In the genomic region with DNA sequence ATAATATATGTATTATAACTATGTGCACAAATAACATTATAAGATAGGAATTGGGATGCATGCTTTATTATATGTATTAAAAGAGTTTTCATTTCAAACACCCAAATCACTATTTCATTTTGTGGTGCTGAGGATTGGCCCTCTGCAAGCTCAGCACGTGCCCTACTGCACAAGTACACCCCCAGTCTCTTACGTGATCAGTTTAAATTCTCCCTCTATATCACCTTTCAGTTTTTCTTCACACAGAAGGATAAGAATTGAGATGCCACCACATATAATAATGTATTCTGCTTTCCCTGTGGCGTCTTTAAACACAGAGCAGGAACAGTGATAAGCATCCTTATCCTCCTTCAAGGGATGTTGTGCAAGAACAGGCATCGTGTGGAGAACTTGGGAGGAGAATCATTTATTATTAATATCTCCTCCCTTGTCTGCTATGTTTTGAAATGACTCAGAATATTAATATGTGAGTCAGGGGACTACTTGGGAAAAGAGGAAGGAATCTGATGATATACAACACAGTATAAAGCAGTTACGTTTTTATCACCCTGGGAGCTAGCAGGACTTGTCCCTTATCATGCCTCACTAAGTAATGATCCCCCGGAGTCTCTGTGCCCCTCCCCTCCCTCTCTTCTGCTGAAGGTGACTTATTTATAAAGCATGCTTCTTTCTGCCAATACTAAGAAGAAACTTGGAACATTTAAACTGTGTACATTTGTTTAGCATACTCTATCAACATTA, we compare ENCODE assay signal across 29 mouse cellular contexts.
DNase-seq lines count a peak whose midpoint lies in the region; ATAC-seq and TF ChIP-seq lines count a peak whose summit lies in the region.
"Had no signal": no experiment of that assay in that cellular context is flagged by ENCODE, and none has a peak within 500 bp of the region (broad histone marks: within the 10 kb centered on the region; RNA-seq: fewer than 3 reads in every experiment).

No protein-coding gene starts in this region.

- H3K27me3 ChIP-seq in hindbrain, embryonic 14.5 days (ENCODE audit: control insufficient read depth, insufficient read depth, low read length): no peaks in the 10 kb centered on the region
- no peaks in the 10 kb centered on the region for H3K27me3 ChIP-seq in hindbrain, embryonic 12.5 days
- no peaks in the 10 kb centered on the region for H3K27me3 ChIP-seq in midbrain, embryonic 16.5 days (ENCODE audit: control insufficient read depth, insufficient read depth, low read depth, low read length)
- H3K27me3 ChIP-seq in midbrain, embryonic 10.5 days (ENCODE audit: low read depth, poor library complexity, severe bottlenecking): no peaks in the 10 kb centered on the region
- H3K27me3 ChIP-seq in myocyte (ENCODE audit: control insufficient read depth, insufficient read depth, insufficient read length): no peaks in the 10 kb centered on the region
- H3K27me3 ChIP-seq: embryonic facial prominence, embryonic 13.5 days; limb, embryonic 15.5 days; liver, embryonic 13.5 days had no signal

- no peak overlapping the region for H3K27ac ChIP-seq in hindbrain, embryonic 14.5 days
- no peak overlapping the region for H3K27ac ChIP-seq in hindbrain, embryonic 12.5 days
- H3K27ac ChIP-seq in midbrain, embryonic 16.5 days (ENCODE audit: low read length): no peak overlapping the region
- no peak overlapping the region for H3K27ac ChIP-seq in midbrain, embryonic 10.5 days (replicated peaks)
- H3K27ac ChIP-seq: embryonic facial prominence, embryonic 13.5 days; gastrocnemius, adult 2 months; limb, embryonic 10.5 days; limb, embryonic 15.5 days; liver, embryonic 13.5 days; macrophage had no signal

- WGBS in hindbrain, embryonic 14.5 days: 64% methylated on average over 6 of the region's 6 CpGs
- WGBS in hindbrain, embryonic 12.5 days: 79% methylated on average over 6 of the region's 6 CpGs
- 70% methylated on average over 6 of the region's 6 CpGs for WGBS in midbrain, embryonic 16.5 days
- 83% methylated on average over 6 of the region's 6 CpGs for WGBS in midbrain, embryonic 10.5 days

- H3K4me2 ChIP-seq in hindbrain, embryonic 14.5 days (replicated peaks): no peak overlapping the region
- no peak overlapping the region for H3K4me2 ChIP-seq in hindbrain, embryonic 12.5 days (replicated peaks)
- no peak overlapping the region for H3K4me2 ChIP-seq in midbrain, embryonic 16.5 days (ENCODE audit: low read length)
- H3K4me2 ChIP-seq in myocyte (ENCODE audit: low read depth): no peak overlapping the region
- H3K4me2 ChIP-seq: embryonic facial prominence, embryonic 13.5 days; heart, embryonic 11.5 days; limb, embryonic 15.5 days; liver, embryonic 13.5 days had no signal

- no peak overlapping the region for H3ac ChIP-seq in myocyte (ENCODE audit: control insufficient read depth, insufficient read length)

- peaks cover 6% of the 10 kb centered on the region; the same call in 1 of the 2 replicates for H3K9me3 ChIP-seq in hindbrain, embryonic 14.5 days (ENCODE audit: control insufficient read depth, low read length)
- H3K9me3 ChIP-seq in hindbrain, embryonic 12.5 days (replicated peaks): no peaks in the 10 kb centered on the region
- peaks cover 6% of the 10 kb centered on the region; the same call in 1 of the 2 replicates for H3K9me3 ChIP-seq in midbrain, embryonic 16.5 days (replicated peaks; ENCODE audit: control insufficient read depth, low read length, poor library complexity, severe bottlenecking)
- no peaks in the 10 kb centered on the region for H3K9me3 ChIP-seq in midbrain, embryonic 10.5 days (replicated peaks)
- H3K9me3 ChIP-seq: embryonic facial prominence, embryonic 13.5 days; limb, embryonic 10.5 days; limb, embryonic 15.5 days; liver, embryonic 13.5 days had no signal

- no peak for TF ChIP-seq POLR2A in myocyte (IDR thresholded peaks at IDR 0.05; ENCODE audit: insufficient read length, low read depth)

- no peak overlapping the region for H3K4me3 ChIP-seq in hindbrain, embryonic 14.5 days (replicated peaks; ENCODE audit: low read length)
- no peak overlapping the region for H3K4me3 ChIP-seq in hindbrain, embryonic 12.5 days
- H3K4me3 ChIP-seq in midbrain, embryonic 16.5 days (ENCODE audit: low read depth, low read length): no peak overlapping the region
- H3K4me3 ChIP-seq in midbrain, embryonic 10.5 days: no peak overlapping the region
- H3K4me3 ChIP-seq in myocyte: no peak overlapping the region
- H3K4me3 ChIP-seq: embryonic facial prominence, embryonic 13.5 days; gastrocnemius, adult 2 months; limb, embryonic 10.5 days; limb, embryonic 15.5 days; liver, embryonic 13.5 days had no signal

- no peaks in the 10 kb centered on the region for H3K79me2 ChIP-seq in myocyte (ENCODE audit: control insufficient read depth, insufficient read depth)

- no peak for DNase-seq in hindbrain, embryonic 14.5 days (ENCODE audit: low spot score)
- no peak for DNase-seq in midbrain, embryonic 10.5 days (ENCODE audit: low spot score)
- no peak for DNase-seq in c-Kit-positive CD71-positive TER-119-positive erythroid progenitor cells, embryonic 14.5 days (ENCODE audit: low spot score)
- no peak for DNase-seq in cerebellum, postnatal 25 days
- DNase-seq: adrenal gland, postnatal 25 days; cerebellum, adult 2 months; cerebellum, postnatal 14 days; gastrocnemius, adult 2 months; gastrocnemius, postnatal 36 days; heart, adult 18-20 months; heart, postnatal 36 days; kidney, adult 9 months; kidney, postnatal 10 days; layer of hippocampus, postnatal 36 days; liver, embryonic 13.5 days; lung, adult 18-20 months; spleen, adult 18-20 months; thymus, postnatal 14 days had no signal

- ATAC-seq in hindbrain, embryonic 14.5 days (ENCODE audit: low FRiP score): peak; percentile 46; the same call in 1 of the 2 replicates
- no peak for ATAC-seq in hindbrain, embryonic 12.5 days (ENCODE audit: low FRiP score)
- ATAC-seq in midbrain, embryonic 16.5 days: peak; percentile 67
- ATAC-seq: forebrain, embryonic 16.5 days; intestine, embryonic 16.5 days; lung, postnatal 0 days had no signal

- H3K4me1 ChIP-seq in hindbrain, embryonic 14.5 days (replicated peaks; ENCODE audit: control insufficient read depth, insufficient read depth, low read length): no peaks in the 10 kb centered on the region
- H3K4me1 ChIP-seq in hindbrain, embryonic 12.5 days: no peaks in the 10 kb centered on the region
- H3K4me1 ChIP-seq in midbrain, embryonic 16.5 days (ENCODE audit: control insufficient read depth, insufficient read depth, low read length): no peaks in the 10 kb centered on the region
- H3K4me1 ChIP-seq in midbrain, embryonic 10.5 days: no peaks in the 10 kb centered on the region
- H3K4me1 ChIP-seq: embryonic facial prominence, embryonic 13.5 days; limb, embryonic 10.5 days; limb, embryonic 15.5 days; liver, embryonic 13.5 days had no signal

- H3K36me3 ChIP-seq in hindbrain, embryonic 14.5 days (replicated peaks; ENCODE audit: control insufficient read depth, insufficient read depth): no peaks in the 10 kb centered on the region
- no peaks in the 10 kb centered on the region for H3K36me3 ChIP-seq in hindbrain, embryonic 12.5 days
- no peaks in the 10 kb centered on the region for H3K36me3 ChIP-seq in midbrain, embryonic 16.5 days (ENCODE audit: control insufficient read depth, insufficient read depth, low read length)
- no peaks in the 10 kb centered on the region for H3K36me3 ChIP-seq in midbrain, embryonic 10.5 days
- H3K36me3 ChIP-seq in myocyte (ENCODE audit: control insufficient read depth, insufficient read depth): no peaks in the 10 kb centered on the region
- H3K36me3 ChIP-seq: embryonic facial prominence, embryonic 13.5 days; limb, embryonic 10.5 days; limb, embryonic 15.5 days; liver, embryonic 13.5 days had no signal

- H3K9ac ChIP-seq in hindbrain, embryonic 14.5 days: no peak overlapping the region
- H3K9ac ChIP-seq in hindbrain, embryonic 12.5 days: no peak overlapping the region
- no peak overlapping the region for H3K9ac ChIP-seq in midbrain, embryonic 16.5 days (ENCODE audit: low read depth, low read length)
- H3K9ac ChIP-seq: embryonic facial prominence, embryonic 13.5 days; limb, embryonic 15.5 days; liver, embryonic 13.5 days had no signal

TF ChIP-seq in myocyte, 11 proteins besides CTCF, POLR2A, EP300 and RAD21:
- TF ChIP-seq E2F4 (IDR thresholded peaks at IDR 0.05; ENCODE audit: insufficient read depth): no peak
- no peak for TF ChIP-seq MYOG (IDR thresholded peaks at IDR 0.05; ENCODE audit: control insufficient read depth in 1 of 3, insufficient read depth in 1 of 3, insufficient read length in 2 of 3, low read depth in 2 of 3)
- TF ChIP-seq REST (IDR thresholded peaks at IDR 0.05; ENCODE audit: insufficient read depth, insufficient read length): no peak
- TF ChIP-seq CEBPB (IDR thresholded peaks at IDR 0.05; ENCODE audit: insufficient read depth, poor library complexity, severe bottlenecking): 0 out of 2 replicates have a peak, but pooled peaks have one; percentile 24
- TF ChIP-seq MYOD1 (IDR thresholded peaks at IDR 0.05; ENCODE audit: control insufficient read depth in 1 of 3, insufficient read length in 2 of 3, low read depth in 2 of 3): no peak
- no peak for TF ChIP-seq POLR2AphosphoS2 (IDR thresholded peaks at IDR 0.05; ENCODE audit: insufficient read length, low read depth)
- TF ChIP-seq MAX (IDR thresholded peaks at IDR 0.05; ENCODE audit: low read depth): no peak
- TF ChIP-seq USF1 (IDR thresholded peaks at IDR 0.05; ENCODE audit: low read depth): no peak
